Mouse (Mus musculus) liver, embryonic 11.5 days (tissue): Measurements from ENCODE around the gene Ss18l2. TPM values are rescaled to one million over a fixed set of nuclear protein-coding genes. Genes with fewer than 3 reads are reported as not detected.

Source experiments
- ATAC-seq: fragments of 200-750 bp; cut with Nextera tagmentation; replicated peaks from 2 replicates; pipeline ENCODE4 v1.8.0; 2017; ENCODE audit warnings: moderate number of reproducible peaks, mild to moderate bottlenecking, moderate TSS enrichment, moderate library complexity; ENCODE audit not compliant: low FRiP score
- DNase-seq: peaks from one replicate; pipeline ENCODE4 v3.0.0-alpha.2; 2017; ENCODE audit warnings: low spot score
- H3K27ac ChIP-seq: fragments of 300-500 bp; sonication (generic); 2 replicates; pipeline ENCODE4 v1.5.1; 2014; ENCODE audit warnings: mild to moderate bottlenecking, low read depth, low read length, control low read depth
- H3K27me3 ChIP-seq: fragments of 300-500 bp; sonication (generic); replicated peaks from 2 replicates; pipeline ENCODE4 v1.6.1; 2014; ENCODE audit warnings: low read length, mixed read lengths; ENCODE audit not compliant: control insufficient read depth, insufficient read depth
- H3K36me3 ChIP-seq: fragments of 300-500 bp; sonication (generic); 2 replicates; pipeline ENCODE4 v1.6.1; 2014; ENCODE audit warnings: mild to moderate bottlenecking, low read length, moderate library complexity, mixed read lengths; ENCODE audit not compliant: control insufficient read depth, insufficient read depth
- H3K4me1 ChIP-seq: fragments of 300-500 bp; sonication (generic); replicated peaks from 2 replicates; pipeline ENCODE4 v1.6.1; 2014; ENCODE audit warnings: low read length, mixed read lengths; ENCODE audit not compliant: control insufficient read depth, insufficient read depth
- H3K4me2 ChIP-seq: fragments of 300-500 bp; sonication (generic); 2 replicates; pipeline ENCODE4 v1.6.1; 2014; ENCODE audit warnings: mild to moderate bottlenecking, control low read depth, moderate library complexity
- H3K4me3 ChIP-seq: fragments of 300-500 bp; sonication (generic); 2 replicates; pipeline ENCODE4 v1.5.1; 2014; ENCODE audit warnings: low read depth, low read length, control low read depth
- H3K9ac ChIP-seq: fragments of 300-500 bp; sonication (generic); 2 replicates; pipeline ENCODE4 v1.6.1; 2014; ENCODE audit warnings: low read depth, low read length, control low read depth
- H3K9me3 ChIP-seq: fragments of 300-500 bp; sonication (generic); 2 replicates; pipeline ENCODE4 v1.6.1; 2016; ENCODE audit warnings: low read length, inconsistent platforms, mixed read lengths; ENCODE audit not compliant: control insufficient read depth
- WGBS: fragments of 180-500 bp; shearing (Covaris S2); extraction: QIAGEN DNeasy Blood & Tissue Kit; methylation state at CpG from one replicate; pipeline ENCODE4 v1.1.7; 2014; 5-methylcytosine and 5-hydroxymethylcytosine counted together
- polyA plus RNA-seq: library from polyadenylated mRNA; unstranded; fragments of >200 nt; fragmentation: Nextera tagmentation; extraction: Ambion mirVana; gene quantifications from 2 replicates; pipeline ENCODE4 v1.2.1, GENCODE M21; 2014

The Ss18l2 gene
- 103 and 118 TPM in 2 replicates for polyA plus RNA-seq

GRCm38 (mm10) chr9:121709898-121710583 is at the start of gene Ss18l2:
Gene Ss18l2, plus strand, starts transcription at chr9:121710329.
- H3K9ac ChIP-seq: peak within 1 kb of the TSS; percentile 95
- 5% methylated on average over 37 of the region's 37 CpGs for WGBS
- peak; percentile 98 for DNase-seq
- peak within 1 kb of the TSS; percentile 94 for H3K4me2 ChIP-seq
- H3K9me3 ChIP-seq: no peaks in the 10 kb centered on the region
- H3K27ac ChIP-seq: peak within 1 kb of the TSS; percentile 93
- H3K27me3 ChIP-seq: no peaks in the 10 kb centered on the region
- peaks cover 34% of the 10 kb centered on the region for H3K4me1 ChIP-seq
- H3K36me3 ChIP-seq: peaks cover 2% of the 10 kb centered on the region; the same call in 1 of the 2 replicates
- ATAC-seq: peak; percentile 96
- peak within 1 kb of the TSS; percentile 97 for H3K4me3 ChIP-seq

DNA sequence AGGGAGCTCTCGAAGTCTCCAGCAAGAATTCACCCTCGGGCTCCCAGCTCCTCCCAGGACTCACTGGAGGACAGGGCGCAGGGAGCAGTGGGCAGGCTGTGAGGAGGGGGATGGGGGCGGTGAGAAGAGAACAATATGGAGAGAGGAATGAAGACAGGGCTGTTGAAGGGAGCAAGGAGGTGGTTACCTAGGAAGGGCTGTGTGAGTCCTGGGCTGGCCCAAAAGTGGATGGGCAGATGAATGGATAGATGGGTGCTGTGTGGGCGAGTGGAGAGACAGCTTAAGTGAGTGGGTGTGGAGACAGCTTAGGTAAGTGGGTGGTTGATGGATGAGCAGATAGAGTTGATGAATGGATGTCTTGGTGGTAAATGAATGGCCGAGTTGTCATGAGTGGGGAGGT is 46.7 kb upstream of the Ss18l2 start:
- Histone ChIP-seq H3K4me3 (no peak overlapping the region), H3K9me3 (no peaks in the 10 kb centered on the region), H3K27ac (no peak overlapping the region), H3K36me3 (no peaks in the 10 kb centered on the region), H3K27me3 (peaks cover 21% of the 10 kb centered on the region), H3K4me2 (no peak overlapping the region), H3K9ac (no peak overlapping the region), H3K4me1 (no peaks in the 10 kb centered on the region)
- WGBS: 67% methylated on average over 6 of the region's 6 CpGs
- no peak for ATAC-seq
- DNase-seq: no peak

DNA sequence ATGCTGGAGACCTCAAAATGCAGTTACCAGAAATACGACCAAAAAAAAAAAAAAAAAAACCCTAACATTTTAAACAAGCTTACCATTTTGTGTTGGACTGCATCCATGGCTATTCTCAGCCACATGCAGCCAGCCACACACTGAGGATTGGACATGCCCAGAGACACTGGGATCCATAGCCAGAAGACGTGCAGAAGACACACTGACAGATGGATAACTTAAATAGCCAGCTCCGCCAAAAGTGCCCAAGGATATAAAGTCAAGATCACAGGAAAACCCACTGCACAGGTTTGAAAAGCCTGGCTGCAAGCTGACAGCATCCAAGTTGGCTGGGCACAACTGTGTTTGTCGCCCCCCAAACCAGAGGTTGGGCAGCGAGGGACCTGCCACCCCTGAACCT is 46.0 kb upstream of the Ss18l2 start:
- Histone ChIP-seq H3K27me3 (peaks cover 28% of the 10 kb centered on the region), H3K4me1 (no peaks in the 10 kb centered on the region; the same call in 1 of the 2 replicates), H3K27ac (no peak overlapping the region), H3K4me3 (no peak overlapping the region), H3K4me2 (no peak overlapping the region), H3K9ac (no peak overlapping the region), H3K9me3 (no peaks in the 10 kb centered on the region), H3K36me3 (no peaks in the 10 kb centered on the region)
- WGBS: 79% methylated on average over 5 of the region's 5 CpGs
- no peak for DNase-seq
- ATAC-seq: no peak

DNA sequence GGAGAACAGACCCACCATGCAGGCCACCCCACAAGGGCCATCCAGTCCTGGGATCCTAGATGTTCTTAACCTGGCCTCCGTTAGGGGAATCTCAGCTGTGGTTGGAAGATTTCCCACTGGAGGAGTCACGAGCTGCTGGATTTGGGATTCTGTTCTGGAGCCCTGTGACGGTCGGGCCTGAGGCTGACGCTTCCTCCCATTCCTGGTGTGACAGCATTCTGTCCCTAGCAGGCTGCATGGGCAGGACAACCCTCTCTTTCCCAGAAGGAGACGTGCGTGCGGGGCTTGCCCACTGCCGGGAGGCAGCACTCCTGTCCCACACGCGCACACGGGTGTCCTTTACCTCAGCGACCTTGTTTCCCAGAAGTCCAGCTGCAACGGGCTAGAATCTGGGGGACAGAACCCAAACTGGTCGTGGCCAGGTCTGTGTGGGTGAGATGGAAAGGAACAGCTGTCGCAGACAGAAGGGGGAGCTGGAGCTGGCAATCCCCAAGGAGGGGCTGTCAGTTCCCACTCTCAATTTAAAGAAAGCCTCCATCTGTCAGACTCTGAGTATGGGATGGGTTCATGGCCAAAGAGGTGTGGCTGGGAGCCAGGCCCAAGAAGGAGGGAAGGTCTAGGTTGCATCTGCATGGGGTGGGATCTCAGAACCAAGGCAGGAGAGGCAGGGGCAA is 43.0 kb upstream of the Ss18l2 start:
- 75% methylated on average over 16 of the region's 16 CpGs for WGBS
- Histone ChIP-seq H3K4me1 (peaks cover 4% of the 10 kb centered on the region), H3K27ac (no peak overlapping the region), H3K9me3 (no peaks in the 10 kb centered on the region), H3K36me3 (no peaks in the 10 kb centered on the region), H3K27me3 (peaks cover 43% of the 10 kb centered on the region), H3K4me2 (no peak overlapping the region), H3K4me3 (no peak overlapping the region), H3K9ac (no peak overlapping the region)
- DNase-seq (no peak), ATAC-seq (no peak)

DNA sequence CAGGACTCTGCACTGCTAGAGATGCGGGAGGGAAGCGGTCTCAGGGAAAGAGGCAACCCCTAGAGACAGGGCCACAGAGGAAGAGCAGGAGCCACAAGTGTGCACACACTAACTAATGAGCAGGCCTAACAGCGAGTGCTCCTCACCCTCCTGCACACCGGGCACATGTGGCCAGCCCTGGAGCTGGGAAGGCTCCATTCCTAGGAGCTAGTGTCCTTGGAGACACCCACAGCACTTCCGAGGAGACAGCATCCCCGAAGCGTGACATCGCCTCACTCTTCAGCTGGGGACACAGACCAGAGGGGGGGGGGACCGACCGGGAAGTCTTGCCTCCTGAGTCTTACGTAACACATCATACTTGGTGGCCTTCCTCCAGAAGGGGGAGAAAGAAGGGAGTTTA is 42.3 kb upstream of the Ss18l2 start:
- Histone ChIP-seq H3K9ac (no peak overlapping the region), H3K36me3 (no peaks in the 10 kb centered on the region), H3K27me3 (peaks cover 43% of the 10 kb centered on the region), H3K4me1 (peaks cover 11% of the 10 kb centered on the region), H3K4me3 (no peak overlapping the region), H3K4me2 (no peak overlapping the region), H3K9me3 (no peaks in the 10 kb centered on the region), H3K27ac (no peak overlapping the region)
- DNase-seq: no peak
- ATAC-seq: no peak
- 71% methylated on average over 11 of the region's 11 CpGs for WGBS

GRCm38 (mm10) chr9:121669348-121669791 is 40.8 kb upstream of the Ss18l2 start:
- H3K4me3 ChIP-seq: peak overlapping the region; percentile 29
- no peaks in the 10 kb centered on the region for H3K9me3 ChIP-seq
- peak overlapping the region; percentile 67 for H3K4me2 ChIP-seq
- no peak overlapping the region for H3K27ac ChIP-seq
- peak; percentile 31; the same call in 1 of the 2 replicates for ATAC-seq
- WGBS: 2% methylated on average over 28 of the region's 28 CpGs
- DNase-seq: peak; percentile 74
- H3K9ac ChIP-seq: no peak overlapping the region
- no peaks in the 10 kb centered on the region for H3K36me3 ChIP-seq
- peaks cover 12% of the 10 kb centered on the region for H3K4me1 ChIP-seq
- H3K27me3 ChIP-seq: peaks cover 43% of the 10 kb centered on the region

GRCm38 (mm10) chr9:121671300-121671699 is 38.8 kb upstream of the Ss18l2 start:
- H3K9ac ChIP-seq: no peak overlapping the region
- no peaks in the 10 kb centered on the region for H3K36me3 ChIP-seq
- H3K27me3 ChIP-seq: peaks cover 43% of the 10 kb centered on the region
- DNase-seq (no peak), ATAC-seq (no peak; the same call in 1 of the 2 replicates)
- H3K27ac ChIP-seq: no peak overlapping the region
- WGBS: 22% methylated on average over 7 of the region's 7 CpGs
- no peaks in the 10 kb centered on the region for H3K9me3 ChIP-seq
- H3K4me1 ChIP-seq: peaks cover 12% of the 10 kb centered on the region
- H3K4me2 ChIP-seq: no peak overlapping the region
- H3K4me3 ChIP-seq: no peak overlapping the region

DNA sequence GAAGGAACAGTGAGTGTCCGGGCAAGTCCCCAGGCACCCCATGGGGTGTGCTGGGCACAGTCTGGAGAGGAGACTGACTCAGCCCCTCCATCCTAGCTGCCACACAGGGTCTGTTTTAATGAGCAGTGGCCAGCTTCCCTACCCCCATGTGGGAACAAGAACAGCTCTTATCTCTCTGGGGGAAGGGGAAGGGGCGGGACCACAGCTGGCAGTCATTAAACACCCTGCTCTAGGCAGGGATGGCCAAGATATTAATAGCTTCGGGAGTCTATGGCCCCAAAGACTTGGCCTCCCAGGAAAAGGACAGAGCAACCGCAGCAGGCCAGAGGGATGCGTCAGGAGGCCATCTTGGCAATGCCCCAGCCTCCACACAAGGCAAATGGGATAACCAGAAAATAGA is 37.8 kb upstream of the Ss18l2 start:
- H3K9ac ChIP-seq: no peak overlapping the region
- H3K36me3 ChIP-seq: no peaks in the 10 kb centered on the region
- 25% methylated on average over 5 of the region's 5 CpGs for WGBS
- peak; percentile 52; the same call in 1 of the 2 replicates for ATAC-seq
- H3K4me1 ChIP-seq: peaks cover 18% of the 10 kb centered on the region
- no peak overlapping the region for H3K4me2 ChIP-seq
- no peak for DNase-seq
- no peaks in the 10 kb centered on the region for H3K9me3 ChIP-seq
- no peak overlapping the region for H3K27ac ChIP-seq
- H3K4me3 ChIP-seq: no peak overlapping the region
- H3K27me3 ChIP-seq: peaks cover 34% of the 10 kb centered on the region
